Mouse (Mus musculus) myocyte (in vitro differentiated cells): Measurements from ENCODE around the gene Myh7b. TPM values are rescaled to one million over a fixed set of nuclear protein-coding genes. Genes with fewer than 3 reads are reported as not detected.

Experiments
- H3K27me3 ChIP-seq: one replicate; pipeline ENCODE4 v1.6.1; 2011; ENCODE audit not compliant: control insufficient read depth, insufficient read depth, insufficient read length
- H3K36me3 ChIP-seq: one replicate; pipeline ENCODE4 v1.6.1; 2011; ENCODE audit not compliant: control insufficient read depth, insufficient read depth
- H3K4me2 ChIP-seq: one replicate; pipeline ENCODE4 v1.6.1; 2011; ENCODE audit warnings: low read depth, control low read depth
- H3K4me3 ChIP-seq: one replicate; pipeline ENCODE4 v1.5.1; 2011; ENCODE audit warnings: mild to moderate bottlenecking, control low read depth, moderate library complexity
- H3K79me2 ChIP-seq: one replicate; pipeline ENCODE4 v1.6.1; 2011; ENCODE audit not compliant: control insufficient read depth, insufficient read depth
- H3ac ChIP-seq: one replicate; pipeline ENCODE4 v1.6.1; 2011; ENCODE audit not compliant: control insufficient read depth, insufficient read length
- CEBPB ChIP-seq: IDR thresholded peaks from 2 replicates; pipeline ENCODE4 v1.6.1; 2011; ENCODE audit warnings: mild to moderate bottlenecking, moderate library complexity; ENCODE audit not compliant: poor library complexity, insufficient read depth, severe bottlenecking
- E2F4 ChIP-seq: IDR thresholded peaks from one replicate; pipeline ENCODE4 v1.6.1; 2011; ENCODE audit warnings: mild to moderate bottlenecking, control low read depth, moderate library complexity; ENCODE audit not compliant: insufficient read depth
- MAX ChIP-seq: IDR thresholded peaks from one replicate; pipeline ENCODE4 v1.6.1; 2011; ENCODE audit warnings: low read depth, mild to moderate bottlenecking, control low read depth
- MYOD1 ChIP-seq, 3 experiments: IDR thresholded peaks; one replicate each; pipeline ENCODE4 v1.6.1; 2011; ENCODE audit warnings: control low read depth in 2 of 3, low read depth in 2 of 3, mild to moderate bottlenecking in 2 of 3, moderate library complexity in 1 of 3; ENCODE audit not compliant: insufficient read length in 2 of 3, control insufficient read depth in 1 of 3
- MYOG ChIP-seq, 3 experiments: IDR thresholded peaks; one replicate each; pipeline ENCODE4 v1.6.1; 2011; ENCODE audit warnings: control low read depth in 2 of 3, low read depth in 2 of 3, mild to moderate bottlenecking in 2 of 3; ENCODE audit not compliant: insufficient read length in 2 of 3, control insufficient read depth in 1 of 3, insufficient read depth in 1 of 3
- POLR2A ChIP-seq: IDR thresholded peaks from one replicate; pipeline ENCODE4 v1.6.1; 2011; ENCODE audit warnings: low read depth, mild to moderate bottlenecking, control low read depth, moderate library complexity; ENCODE audit not compliant: insufficient read length
- POLR2AphosphoS2 ChIP-seq: IDR thresholded peaks from one replicate; pipeline ENCODE4 v1.6.1; 2011; ENCODE audit warnings: low read depth, control low read depth; ENCODE audit not compliant: insufficient read length
- REST ChIP-seq: IDR thresholded peaks from one replicate; pipeline ENCODE4 v1.6.1; 2011; ENCODE audit warnings: mild to moderate bottlenecking, control low read depth, moderate library complexity; ENCODE audit not compliant: insufficient read depth, insufficient read length
- SRF ChIP-seq: IDR thresholded peaks from one replicate; pipeline ENCODE4 v1.6.1; 2011; ENCODE audit warnings: low read depth; ENCODE audit not compliant: control insufficient read depth, insufficient read length
- TCF12 ChIP-seq: IDR thresholded peaks from one replicate; pipeline ENCODE4 v1.6.1; 2011; ENCODE audit warnings: mild to moderate bottlenecking, control low read depth; ENCODE audit not compliant: poor library complexity, insufficient read depth, severe bottlenecking
- TCF3 ChIP-seq: IDR thresholded peaks from one replicate; pipeline ENCODE4 v1.6.1; 2011; ENCODE audit warnings: low read depth, control low read depth; ENCODE audit not compliant: insufficient read length
- USF1 ChIP-seq: IDR thresholded peaks from one replicate; pipeline ENCODE4 v1.6.1; 2011; ENCODE audit warnings: low read depth, mild to moderate bottlenecking, control low read depth, moderate library complexity
- polyA plus RNA-seq: library from polyadenylated mRNA; unstranded; fragments of >200 nt; fragmentation: generic; extraction: Trizol; gene quantifications from one replicate; pipeline ENCODE4 v1.2.1, GENCODE M21; 2012; ENCODE audit warnings: missing spikeins

The Myh7b gene
- polyA plus RNA-seq, 1 experiment, result 12.2 TPM

DNA sequence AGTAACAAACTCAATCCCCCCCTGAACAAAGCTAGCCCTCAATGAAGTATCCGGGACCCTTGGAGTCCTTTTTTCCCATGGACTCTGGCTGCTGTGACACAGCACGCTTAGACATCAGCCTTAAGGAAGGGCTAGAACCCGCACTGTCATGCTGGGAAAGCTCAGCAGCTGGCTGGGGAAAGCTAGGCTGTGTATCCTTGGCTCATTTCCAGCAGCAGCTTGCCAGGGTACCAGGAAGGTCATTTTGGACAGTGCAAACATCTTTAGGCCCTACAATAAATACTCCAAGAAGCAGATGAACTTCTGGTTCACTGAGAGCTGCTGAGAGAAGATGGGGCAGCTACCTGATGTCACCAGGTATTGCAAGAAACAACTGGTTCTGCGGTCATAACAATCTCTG lies 60.2 kb downstream of the Myh7b start:
- TF ChIP-seq MYOG (IDR thresholded peaks at IDR 0.05; ENCODE audit: control insufficient read depth in 1 of 3, insufficient read depth in 1 of 3, insufficient read length in 2 of 3, low read depth in 2 of 3) (no peak), POLR2A (no peak), MAX (no peak), REST (no peak)
- H3K79me2 ChIP-seq, result peaks cover 32% of the 10 kb centered on the region
- no peak overlapping the region for H3ac ChIP-seq
- peaks cover 22% of the 10 kb centered on the region for H3K36me3 ChIP-seq
- H3K4me3 ChIP-seq, result no peak overlapping the region
- H3K4me2 ChIP-seq, result no peak overlapping the region
- H3K27me3 ChIP-seq, result no peaks in the 10 kb centered on the region

DNA sequence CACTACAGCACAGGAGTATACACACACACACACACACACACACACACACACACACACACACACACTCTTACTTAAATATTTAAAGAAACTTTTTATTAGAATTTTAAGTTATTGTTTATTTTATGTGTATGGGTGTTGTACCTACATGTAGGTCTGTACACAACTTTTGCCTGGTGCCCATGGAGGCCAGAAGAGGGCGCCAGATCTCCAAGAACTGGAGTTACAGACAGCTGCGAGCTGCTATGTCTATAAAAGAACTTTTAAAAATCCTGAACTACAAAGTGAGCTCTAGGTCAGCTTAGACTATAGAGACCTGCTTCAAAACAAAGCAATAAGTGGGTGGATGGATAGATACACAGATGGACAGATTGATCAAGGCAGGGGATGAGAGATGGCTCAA lies 62.5 kb downstream of the Myh7b start:
- TF ChIP-seq MYOD1 (IDR thresholded peaks at IDR 0.05; ENCODE audit: control insufficient read depth in 1 of 3, insufficient read length in 2 of 3, low read depth in 2 of 3) (peak in 1 of 3 experiments; percentile 15), MAX (no peak)
- Histone ChIP-seq H3K79me2 (peaks cover 55% of the 10 kb centered on the region), H3K27me3 (no peaks in the 10 kb centered on the region), H3K4me3 (no peak overlapping the region), H3K4me2 (no peak overlapping the region), H3ac (no peak overlapping the region), H3K36me3 (peaks cover 22% of the 10 kb centered on the region)

DNA sequence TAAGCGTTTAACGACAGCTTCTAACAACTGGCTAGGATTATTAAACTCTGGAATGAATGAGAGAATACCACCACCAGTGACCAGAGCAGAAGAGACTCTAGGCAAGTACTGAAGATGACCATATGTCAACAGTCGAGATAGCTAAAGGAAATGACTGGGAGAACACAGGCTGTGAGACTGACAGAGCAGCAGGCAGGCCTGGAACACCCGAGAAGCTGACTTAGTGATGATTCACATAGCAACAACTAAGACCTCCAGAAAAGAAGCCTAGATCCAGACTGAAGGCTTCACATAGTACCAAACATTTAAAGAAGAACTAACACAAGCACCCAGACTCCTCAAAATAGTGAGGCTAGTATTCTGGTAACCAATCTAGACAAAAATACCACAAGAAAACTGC lies 64.1 kb downstream of the Myh7b start:
- no peak overlapping the region for H3ac ChIP-seq
- TF ChIP-seq USF1 (no peak), TCF12 (no peak), CEBPB (no peak), POLR2A (no peak), TCF3 (no peak), MYOD1 (IDR thresholded peaks at IDR 0.05; ENCODE audit: control insufficient read depth in 1 of 3, insufficient read length in 2 of 3, low read depth in 2 of 3) (no peak), POLR2AphosphoS2 (no peak), SRF (no peak), REST (no peak), MYOG (IDR thresholded peaks at IDR 0.05; ENCODE audit: control insufficient read depth in 1 of 3, insufficient read depth in 1 of 3, insufficient read length in 2 of 3, low read depth in 2 of 3) (no peak), MAX (no peak), E2F4 (no peak)
- peaks cover 22% of the 10 kb centered on the region for H3K36me3 ChIP-seq
- no peak overlapping the region for H3K4me3 ChIP-seq
- H3K27me3 ChIP-seq, result no peaks in the 10 kb centered on the region
- H3K79me2 ChIP-seq, result peaks cover 71% of the 10 kb centered on the region
- H3K4me2 ChIP-seq, result peak overlapping the region; percentile 27

DNA sequence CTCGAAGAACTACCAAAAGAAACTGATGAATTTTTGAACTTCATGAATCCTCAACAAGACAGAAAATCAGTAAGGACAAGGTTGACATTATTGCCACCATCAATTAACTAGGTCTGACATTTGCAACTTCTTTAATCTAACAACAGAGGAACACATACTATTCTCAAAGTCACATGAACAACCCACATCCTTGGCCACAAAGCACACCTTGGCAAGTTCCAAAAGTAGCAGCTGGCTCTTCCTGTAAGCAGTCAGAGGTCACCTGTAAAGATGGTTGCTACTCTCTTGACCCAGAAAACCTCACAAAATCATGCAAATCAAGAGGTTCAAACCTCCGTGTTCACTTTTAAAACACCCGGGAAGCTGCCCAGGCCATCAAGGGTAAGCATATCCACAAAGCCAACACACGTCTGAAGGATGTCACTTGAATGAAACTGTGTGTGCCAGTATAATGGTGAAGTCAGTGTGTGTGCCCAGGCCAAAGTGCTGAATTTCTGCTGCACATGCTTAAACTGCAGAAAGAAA lies 68.6 kb downstream of the Myh7b start:
- H3K79me2 ChIP-seq, result peaks cover 96% of the 10 kb centered on the region
- H3K36me3 ChIP-seq, result no peaks in the 10 kb centered on the region
- no peak overlapping the region for H3K4me2 ChIP-seq
- TF ChIP-seq TCF3 (no peak), REST (no peak), POLR2A (no peak)
- no peak overlapping the region for H3K4me3 ChIP-seq
- no peak overlapping the region for H3ac ChIP-seq
- H3K27me3 ChIP-seq, result no peaks in the 10 kb centered on the region

DNA sequence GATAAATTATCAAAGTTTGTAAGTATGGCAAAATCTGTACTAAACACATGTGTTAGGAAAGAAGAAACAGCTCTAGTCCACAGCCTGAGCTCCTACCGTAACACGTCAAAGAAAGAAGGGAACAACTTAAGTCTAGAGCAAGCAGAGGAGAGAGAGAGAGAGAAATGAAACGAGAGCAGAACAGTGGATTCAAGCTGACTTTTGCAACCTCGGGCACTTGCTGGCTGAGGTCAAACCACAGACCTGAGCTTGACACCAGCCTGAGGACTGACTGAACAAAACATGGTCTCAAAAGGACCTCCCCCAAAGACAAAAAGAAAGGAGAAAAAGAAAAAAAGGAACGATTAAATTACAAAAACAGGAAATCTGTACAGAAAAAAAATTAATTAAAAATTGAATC lies 69.6 kb downstream of the Myh7b start:
- H3K4me2 ChIP-seq, result no peak overlapping the region
- no peaks in the 10 kb centered on the region for H3K36me3 ChIP-seq
- H3K27me3 ChIP-seq, result no peaks in the 10 kb centered on the region
- H3K4me3 ChIP-seq, result no peak overlapping the region
- H3K79me2 ChIP-seq, result peaks cover 95% of the 10 kb centered on the region
- TF ChIP-seq REST, result no peak
- TF ChIP-seq MYOD1 (IDR thresholded peaks at IDR 0.05; ENCODE audit: control insufficient read depth in 1 of 3, insufficient read length in 2 of 3, low read depth in 2 of 3), result no peak
- TF ChIP-seq E2F4, result no peak
- TF ChIP-seq POLR2AphosphoS2, result no peak
- no peak for TF ChIP-seq USF1
- TF ChIP-seq MYOG (IDR thresholded peaks at IDR 0.05; ENCODE audit: control insufficient read depth in 1 of 3, insufficient read depth in 1 of 3, insufficient read length in 2 of 3, low read depth in 2 of 3), result no peak
- TF ChIP-seq TCF12, result no peak
- H3ac ChIP-seq, result no peak overlapping the region

DNA sequence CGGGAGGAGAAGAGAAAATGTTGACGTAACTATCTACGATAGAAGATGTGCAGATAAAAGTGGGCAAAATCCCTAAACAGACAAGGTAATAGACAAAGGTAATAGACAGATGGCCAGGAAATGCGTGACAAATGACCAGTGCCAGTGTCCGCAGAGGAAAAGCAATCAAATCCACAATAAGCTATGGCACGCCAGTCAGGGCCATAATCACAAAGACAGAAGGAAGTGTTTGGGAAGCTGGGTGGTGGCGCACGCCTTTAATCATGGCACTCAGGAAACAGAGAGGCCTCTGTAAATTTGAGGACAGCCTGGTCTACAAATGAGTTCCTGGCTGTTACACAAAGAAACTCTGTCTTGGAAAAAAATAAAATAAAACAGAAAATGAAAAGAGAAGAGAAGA lies 70.2 kb downstream of the Myh7b start:
- peaks cover 92% of the 10 kb centered on the region for H3K79me2 ChIP-seq
- no peaks in the 10 kb centered on the region for H3K27me3 ChIP-seq
- H3K36me3 ChIP-seq, result no peaks in the 10 kb centered on the region
- no peak overlapping the region for H3K4me3 ChIP-seq
- H3K4me2 ChIP-seq, result no peak overlapping the region
- TF ChIP-seq POLR2AphosphoS2 (no peak), POLR2A (no peak), MYOG (IDR thresholded peaks at IDR 0.05; ENCODE audit: control insufficient read depth in 1 of 3, insufficient read depth in 1 of 3, insufficient read length in 2 of 3, low read depth in 2 of 3) (no peak), REST (no peak), TCF12 (no peak), SRF (no peak), USF1 (no peak), E2F4 (no peak), MAX (no peak), MYOD1 (IDR thresholded peaks at IDR 0.05; ENCODE audit: control insufficient read depth in 1 of 3, insufficient read length in 2 of 3, low read depth in 2 of 3) (no peak), TCF3 (no peak), CEBPB (no peak)
- no peak overlapping the region for H3ac ChIP-seq
